Mouse (Mus musculus) lung, postnatal 25 days (tissue): ENCODE measurements at regions not wholly inside any gene's neighbourhood (a gene's known extent, or its start where the extent isn't known, plus 50 kb on each side); places are given as distances from the start of the nearest gene placed in this dataset.

Experiments used
- DNase-seq: peaks from one replicate; pipeline ENCODE4 v3.0.0; 2022; ENCODE audit warnings: low spot score

DNA sequence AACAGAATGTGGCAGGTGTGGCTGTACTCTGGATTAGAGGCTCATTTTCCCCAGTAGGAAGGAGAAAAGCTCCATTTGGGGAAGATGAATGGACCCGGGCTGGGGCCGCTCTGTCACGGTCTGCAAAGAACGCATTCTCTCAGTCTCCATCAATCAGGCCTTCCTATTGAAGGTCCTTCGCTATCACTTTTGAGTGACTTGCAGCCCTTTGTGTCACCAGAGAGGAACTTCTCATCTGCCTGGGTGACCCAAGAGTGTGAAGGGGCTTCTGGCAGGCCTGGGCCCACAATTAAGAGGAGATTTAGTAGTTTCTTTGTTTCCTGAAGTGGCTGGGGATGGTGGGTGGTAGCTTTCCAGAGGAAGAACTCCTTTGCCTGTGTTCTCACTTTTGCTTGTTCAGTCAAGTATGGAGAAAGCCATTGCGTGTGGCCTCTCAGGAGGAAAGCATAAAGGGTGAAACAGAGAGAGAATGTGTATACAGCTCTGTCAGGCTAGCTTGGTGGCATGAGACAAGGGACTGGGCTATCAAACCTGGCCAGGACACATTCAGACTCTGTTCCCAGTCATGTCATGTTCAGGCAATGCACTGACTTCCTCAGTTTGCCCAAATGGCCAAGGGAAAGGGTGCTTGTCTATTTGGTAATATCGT is 1374.2 kb downstream of the Gsdmc2 start:
- DNase-seq = no peak

DNA sequence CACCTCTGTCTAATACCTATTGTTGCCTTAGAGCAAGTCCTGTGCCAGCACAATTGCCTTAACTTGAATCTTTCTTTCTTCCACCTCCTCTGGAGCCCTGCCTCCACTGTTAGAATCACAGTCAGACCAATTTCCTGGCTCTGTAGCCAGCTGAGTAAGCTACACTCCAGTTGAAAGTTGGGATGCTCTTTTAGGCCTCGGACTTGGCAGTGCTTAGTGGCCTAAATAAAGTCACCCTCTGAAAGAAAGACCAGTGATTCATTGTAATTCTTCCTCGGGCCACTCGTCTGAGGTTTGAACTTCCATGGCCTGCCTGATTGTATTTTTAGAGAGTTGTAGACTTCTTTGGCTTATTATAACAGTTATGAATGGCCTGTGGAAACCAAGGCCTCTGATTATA is 1376.9 kb downstream of the Gsdmc2 start:
- no peak for DNase-seq

DNA sequence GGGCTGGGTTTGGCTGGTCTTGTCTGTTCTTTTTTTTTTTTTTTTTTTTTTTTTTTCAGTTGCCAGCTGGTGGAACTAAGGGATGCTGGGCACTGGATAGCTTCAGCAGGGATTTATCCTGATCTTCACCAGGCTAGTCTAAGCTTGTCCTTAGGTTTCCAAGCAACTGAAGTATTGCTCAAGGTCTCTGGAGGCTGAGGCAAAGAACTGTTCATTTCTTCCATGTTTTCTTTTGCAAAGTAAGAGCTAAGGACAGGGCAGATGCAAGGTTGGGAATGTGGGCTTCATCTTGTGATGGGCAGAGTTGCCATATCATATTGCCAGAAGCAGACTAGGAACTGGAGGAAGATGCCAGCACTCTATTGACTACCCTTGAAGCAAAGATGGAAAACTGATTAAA is 1378.1 kb downstream of the Gsdmc2 start:
- DNase-seq = no peak

DNA sequence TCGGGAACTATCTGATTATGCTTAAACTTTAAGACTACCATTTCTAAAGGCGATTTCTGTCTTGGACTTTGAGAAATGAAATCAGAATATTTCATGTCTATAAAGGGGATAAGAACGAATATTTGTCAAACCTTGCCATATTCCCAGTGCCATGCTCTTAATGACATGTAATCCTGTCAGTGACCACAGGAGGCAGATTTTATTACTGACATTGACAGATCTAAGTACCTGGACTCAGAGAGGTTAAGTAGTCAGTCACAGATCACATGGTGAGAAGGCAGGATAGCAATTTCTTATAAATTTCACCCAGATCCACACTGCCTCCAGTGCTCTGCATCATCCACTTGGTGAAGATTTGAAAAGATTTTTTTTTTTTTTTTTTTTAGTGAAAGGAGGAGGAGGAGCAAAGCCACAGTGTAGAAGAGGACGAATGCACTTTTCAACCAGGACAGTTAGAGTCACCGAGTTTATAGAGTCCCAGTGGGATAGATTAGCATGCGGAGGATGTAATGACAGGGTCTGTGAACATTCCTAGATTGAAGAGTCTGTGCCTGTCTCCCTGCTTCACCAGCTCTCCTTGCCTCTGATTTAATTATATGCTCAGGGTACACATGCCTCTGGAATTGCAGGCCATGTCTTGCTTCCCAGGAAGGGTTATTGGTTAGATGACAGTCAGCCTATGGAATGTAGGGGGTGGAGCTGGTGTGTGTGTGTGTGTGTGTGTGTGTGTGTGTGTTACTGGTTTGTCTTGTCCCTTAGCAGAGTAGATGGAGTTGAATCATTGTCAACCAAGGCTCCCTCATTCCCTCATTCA is 1379.7 kb downstream of the Gsdmc2 start:
- DNase-seq = no peak

DNA sequence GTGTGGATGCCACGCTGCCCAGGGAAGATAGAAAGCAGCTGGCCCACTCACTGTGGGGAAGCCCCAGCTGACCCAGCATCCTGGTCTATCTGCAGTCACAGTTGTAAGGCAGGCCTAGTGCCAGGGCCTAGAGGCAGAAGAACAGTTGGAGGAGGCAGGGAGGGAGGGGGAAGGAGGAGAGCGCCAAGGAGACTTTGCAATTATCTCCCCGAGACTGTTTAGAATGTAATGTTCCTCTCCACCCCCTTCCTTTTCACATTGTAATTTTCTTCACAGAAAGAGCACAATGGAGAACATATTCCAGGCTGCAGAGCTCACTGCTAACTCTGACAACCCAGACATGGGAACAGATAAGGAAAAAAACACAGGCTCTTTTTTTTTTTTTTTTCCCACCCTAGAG is 1382.3 kb downstream of the Gsdmc2 start:
- DNase-seq = peak; percentile 4

DNA sequence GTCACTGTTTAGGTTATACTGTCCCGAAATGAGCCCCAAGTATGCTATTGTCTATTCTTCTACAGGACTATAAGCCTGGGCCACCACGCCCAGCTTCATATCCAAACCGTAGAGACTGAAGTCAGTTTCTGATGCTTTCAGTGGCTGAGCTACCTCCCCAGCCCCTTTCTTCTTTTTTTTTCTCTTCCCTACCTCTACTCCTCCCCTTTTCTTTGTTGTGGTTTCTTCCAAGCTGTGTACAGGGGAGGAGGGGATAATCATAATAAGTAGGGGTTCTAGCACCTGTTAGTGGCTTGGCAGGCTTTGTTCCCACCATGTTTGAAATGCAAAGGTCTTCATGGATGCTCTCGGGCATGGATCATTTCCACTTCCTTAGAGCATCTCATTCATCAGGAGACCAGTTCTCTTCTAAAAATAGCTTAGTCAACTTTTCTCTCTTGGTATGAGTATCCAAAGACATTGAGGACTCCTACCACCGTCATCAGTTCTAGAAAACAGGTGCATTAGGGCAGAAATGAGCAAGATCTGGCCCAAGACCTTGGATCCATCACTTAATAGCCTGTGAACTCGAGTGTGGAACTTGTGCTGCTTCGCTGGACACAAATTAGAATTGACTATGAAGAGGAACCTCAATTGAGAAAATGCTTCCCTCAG is 1383.5 kb downstream of the Gsdmc2 start:
- DNase-seq = no peak

DNA sequence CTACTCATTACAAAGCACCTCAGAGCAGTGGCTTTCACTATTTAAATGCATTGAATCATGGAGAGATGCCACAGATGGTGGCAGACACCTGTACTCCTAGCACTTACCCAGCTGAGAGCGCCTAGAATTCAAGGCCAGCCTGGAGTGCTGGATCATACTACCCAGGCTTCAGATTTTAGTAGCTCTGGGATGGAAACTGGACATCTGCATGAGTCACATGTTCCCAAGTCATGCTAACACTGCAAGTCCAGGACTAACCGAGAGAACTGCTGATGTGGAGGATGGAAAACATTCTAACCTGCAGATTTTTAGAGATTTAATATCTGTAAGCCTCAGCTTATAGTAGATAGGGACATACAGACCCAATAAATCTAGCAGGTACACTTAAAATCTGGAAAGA is 1384.3 kb downstream of the Gsdmc2 start:
- DNase-seq = no peak

DNA sequence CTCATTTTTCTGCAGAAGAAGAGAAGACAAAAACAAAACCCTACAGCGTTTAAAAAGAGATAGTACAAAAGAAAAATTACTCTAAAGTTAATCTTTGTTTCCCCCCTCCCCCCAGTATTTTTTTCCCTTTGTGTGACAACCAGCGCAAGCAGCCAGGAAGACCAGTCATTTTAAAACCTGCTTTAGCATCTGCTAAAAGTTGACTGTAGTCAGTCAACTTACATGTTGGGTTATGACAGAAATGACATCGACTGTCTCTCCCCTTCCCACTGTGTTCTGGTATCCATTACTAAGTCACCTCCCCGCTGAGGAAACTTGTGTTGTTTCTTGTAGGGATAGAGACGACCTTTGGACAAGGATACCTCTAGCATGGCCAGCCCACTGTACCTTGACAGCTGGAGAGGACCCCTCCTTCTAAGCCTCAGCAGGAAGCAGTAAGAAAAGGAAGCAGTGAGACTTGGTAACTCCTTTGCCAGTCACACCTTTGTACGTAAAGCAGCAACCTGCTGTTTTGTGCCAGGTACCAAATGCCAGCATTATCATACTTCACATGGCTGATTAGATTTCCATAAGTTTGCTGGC is 1384.9 kb downstream of the Gsdmc2 start:
- no peak for DNase-seq

DNA sequence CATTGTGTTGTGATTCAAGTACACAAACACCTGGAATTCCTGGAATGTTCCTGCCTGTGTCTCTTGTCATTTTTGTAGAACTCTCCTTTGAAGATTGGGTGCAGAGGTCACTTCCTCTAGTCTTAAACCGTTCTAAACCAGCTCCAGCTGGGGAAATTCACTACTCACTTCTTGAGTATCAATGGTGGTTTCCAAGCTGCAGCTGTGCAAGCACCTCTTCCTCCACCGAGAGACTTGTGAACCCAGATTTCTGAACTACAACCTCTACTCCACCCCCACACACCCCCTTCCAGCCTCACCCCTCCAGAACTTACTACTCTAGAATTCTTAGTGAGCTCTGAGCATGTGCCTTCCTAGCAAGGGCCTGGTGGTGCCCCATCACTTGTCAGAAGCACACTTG is 1387.0 kb downstream of the Gsdmc2 start:
- no peak for DNase-seq

DNA sequence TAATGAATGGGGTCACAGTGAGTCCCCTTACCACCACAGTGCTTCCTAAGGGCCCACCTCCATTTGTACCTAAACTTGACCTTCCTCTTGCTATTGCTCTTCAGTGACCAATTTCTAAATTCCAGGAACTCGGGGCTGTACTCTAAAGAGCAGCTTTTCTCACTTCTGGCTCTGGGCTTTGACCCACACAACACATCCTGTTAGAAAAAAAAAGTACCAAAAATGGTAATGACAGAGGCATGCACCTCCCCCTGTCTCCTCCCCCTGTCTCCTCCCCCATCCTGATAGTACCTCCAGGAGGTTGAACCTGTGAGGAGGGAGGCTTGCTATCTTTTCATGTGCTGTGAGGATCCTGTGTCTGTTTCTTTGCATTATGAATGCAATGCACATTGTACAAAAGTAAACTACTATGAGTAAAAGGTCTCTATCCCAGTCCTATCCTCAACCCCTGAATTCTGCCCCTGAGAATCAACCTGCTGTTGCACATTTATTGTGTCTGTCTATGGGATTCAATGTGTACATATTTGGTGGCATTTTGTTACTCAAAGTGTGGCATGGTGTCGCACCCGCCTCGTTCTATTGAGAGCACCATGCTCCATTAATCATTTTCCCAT is 1387.8 kb downstream of the Gsdmc2 start:
- DNase-seq = peak; percentile 3

DNA sequence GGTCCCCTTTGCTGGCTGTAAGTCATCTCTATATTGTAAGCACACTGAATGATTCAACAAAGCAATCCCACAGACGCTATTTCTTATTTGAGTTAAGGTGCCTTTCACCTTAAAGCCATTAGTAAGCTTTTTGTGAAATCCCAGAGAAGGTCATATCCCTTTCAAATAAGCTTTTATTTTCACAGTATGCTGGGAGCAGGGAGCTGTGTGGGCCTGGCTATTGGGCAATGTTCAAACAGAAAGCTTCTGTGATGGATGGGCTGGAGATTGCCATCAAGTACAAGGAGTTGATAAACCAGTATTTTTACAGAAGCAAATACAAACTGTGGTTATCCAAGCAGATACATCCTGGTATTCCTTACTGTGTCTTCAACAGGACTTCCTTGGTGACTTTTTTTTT is 1389.0 kb downstream of the Gsdmc2 start:
- DNase-seq = no peak

DNA sequence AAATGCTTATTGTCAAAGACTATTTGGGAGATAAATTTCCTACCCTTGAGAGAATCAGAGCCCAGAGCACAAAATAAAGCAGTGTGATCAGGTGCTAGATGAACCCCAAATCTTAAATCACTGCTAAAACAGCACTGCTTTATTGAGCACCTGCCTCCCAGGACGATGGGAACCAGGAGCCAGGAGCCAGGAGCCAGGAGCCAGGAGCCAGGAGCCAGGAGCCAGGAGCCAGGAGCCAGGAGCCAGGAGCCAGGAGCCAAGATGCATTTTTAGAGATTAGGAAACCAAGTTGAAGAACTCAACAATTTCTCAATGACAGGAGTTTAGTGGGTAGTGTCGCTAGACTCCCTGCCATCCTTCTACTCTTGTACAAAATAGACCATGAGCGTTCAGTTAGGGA is 1396.9 kb downstream of the Gsdmc2 start:
- no peak for DNase-seq

DNA sequence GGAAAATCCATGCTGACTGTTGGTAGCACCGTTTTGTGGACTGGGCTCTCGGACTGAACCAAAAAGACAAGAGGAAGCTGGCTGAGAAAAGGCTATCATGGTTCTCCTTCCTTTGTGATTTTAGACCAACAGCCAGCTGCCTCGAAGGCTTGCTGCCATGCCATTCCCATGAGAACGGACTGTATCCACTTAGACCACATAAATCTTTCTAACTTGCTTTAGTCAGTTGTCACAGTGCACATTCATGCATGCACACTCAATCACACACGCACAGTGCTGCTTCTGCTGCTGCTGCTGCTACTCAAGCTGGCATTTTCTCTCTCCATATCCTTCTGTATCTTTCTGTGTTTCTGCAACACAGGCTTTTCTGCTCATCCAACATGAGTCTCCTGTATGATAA is 1405.8 kb downstream of the Gsdmc2 start:
- DNase-seq = no peak

DNA sequence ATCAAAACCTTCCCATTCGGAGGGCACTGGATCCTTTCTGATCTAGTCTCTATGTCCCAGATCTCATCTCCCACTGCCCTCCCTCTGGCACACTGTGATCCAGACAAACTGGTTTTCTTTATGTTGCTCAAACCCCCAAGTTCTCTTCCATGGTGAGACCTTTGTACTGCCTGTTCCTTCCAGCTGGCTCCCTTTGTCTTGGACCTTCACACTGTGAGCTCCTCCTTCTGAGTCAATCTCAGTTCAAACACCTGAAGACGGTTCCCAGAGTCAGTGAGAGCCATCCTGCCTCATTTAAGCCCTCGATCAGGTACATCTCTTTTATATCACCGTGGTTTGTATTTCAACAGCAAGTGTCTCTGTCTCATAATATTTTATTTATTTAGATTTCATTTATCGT is 1408.3 kb downstream of the Gsdmc2 start:
- no peak for DNase-seq

DNA sequence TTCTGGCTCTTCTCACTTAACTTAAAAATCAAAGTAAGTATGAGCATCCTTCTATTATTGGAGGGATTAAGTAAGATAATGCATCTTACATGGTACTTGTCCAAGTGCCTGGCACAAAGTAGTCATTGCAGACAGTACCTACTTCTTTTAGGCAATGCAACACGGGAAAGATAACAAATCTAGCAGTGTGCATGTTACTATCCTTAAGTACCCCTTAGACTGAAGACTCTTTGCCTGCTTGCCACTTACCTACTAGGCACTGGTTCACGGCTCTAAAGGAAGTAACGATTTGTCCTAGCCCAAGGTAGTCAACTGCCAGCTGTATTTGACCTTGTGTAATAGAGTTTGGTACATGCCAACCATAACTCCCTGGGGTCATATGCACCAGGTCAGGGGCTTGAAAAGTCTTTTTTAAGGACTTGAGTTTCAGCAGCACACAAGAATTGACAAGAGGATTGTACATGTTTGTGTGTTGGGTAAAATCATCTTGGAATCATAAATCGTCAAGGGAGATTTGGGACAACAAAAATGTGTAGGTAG is 1409.8 kb downstream of the Gsdmc2 start:
- DNase-seq = no peak

DNA sequence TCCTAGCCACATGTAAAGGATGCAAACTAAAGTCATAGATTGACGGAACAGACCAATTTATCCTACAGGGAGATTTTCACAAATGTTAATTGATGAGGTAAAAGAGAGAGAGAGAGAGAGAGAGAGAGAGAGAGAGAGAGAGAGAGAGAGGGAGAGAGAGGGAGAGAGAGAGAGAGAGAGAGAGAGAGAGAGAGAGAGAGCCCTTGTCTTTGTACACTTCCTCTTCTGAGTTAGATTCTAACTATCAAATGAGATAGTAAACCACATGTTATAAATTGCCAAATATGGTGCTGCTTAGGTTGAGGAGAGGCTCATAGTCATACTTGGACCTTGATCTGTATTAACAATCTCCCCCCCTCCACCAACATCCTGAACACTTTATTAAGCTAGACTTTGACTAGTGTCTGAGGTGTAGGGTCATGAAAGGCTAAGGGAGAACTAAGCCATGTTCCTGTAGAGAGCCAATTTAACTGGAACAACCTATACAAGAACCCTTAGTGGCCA is 1412.2 kb downstream of the Gsdmc2 start:
- no peak for DNase-seq

DNA sequence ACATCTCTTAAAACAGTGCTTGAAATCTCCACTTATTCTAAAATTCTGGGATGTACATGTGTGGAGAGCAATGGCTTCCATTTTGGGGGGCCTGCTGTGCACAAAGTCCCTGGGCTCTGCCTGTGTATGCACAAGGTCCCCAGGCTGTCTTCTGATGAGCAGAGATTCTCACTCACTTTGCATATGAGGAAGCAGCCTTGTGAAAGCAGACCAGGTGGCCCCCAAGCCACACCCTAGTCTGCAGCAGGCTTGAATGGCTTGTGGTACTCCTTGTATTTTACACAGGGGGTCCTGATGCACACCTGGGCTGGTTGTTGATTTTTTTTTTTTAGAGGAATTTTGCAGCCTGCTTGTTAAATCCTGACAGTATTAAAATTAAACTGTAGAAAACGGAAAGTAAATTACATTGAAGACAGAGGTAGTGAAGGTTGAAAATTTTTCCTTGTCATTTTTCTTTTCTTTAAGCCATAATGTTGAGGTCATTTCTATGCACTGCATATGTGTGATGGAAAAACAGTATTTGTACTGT is 1413.8 kb downstream of the Gsdmc2 start:
- DNase-seq = no peak

DNA sequence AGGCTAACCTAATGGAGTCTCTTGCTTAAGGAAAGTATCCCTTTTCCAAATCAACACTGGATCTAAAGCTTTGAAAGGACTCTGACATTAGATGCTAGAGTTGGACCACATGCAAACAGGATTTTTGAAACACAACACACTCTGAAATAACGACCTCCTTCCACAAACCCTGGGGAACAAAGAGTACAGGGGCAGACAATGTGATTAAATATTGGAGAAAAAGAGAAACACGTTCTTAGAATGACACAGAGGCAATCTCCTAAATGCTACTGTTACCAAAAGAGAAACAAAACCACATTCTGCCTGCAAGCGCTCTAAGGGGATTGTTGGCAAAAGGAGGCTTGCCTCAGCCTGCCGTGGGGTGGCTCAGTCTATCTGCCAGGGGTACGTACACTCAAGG is 1422.0 kb downstream of the Gsdmc2 start:
- no peak for DNase-seq

DNA sequence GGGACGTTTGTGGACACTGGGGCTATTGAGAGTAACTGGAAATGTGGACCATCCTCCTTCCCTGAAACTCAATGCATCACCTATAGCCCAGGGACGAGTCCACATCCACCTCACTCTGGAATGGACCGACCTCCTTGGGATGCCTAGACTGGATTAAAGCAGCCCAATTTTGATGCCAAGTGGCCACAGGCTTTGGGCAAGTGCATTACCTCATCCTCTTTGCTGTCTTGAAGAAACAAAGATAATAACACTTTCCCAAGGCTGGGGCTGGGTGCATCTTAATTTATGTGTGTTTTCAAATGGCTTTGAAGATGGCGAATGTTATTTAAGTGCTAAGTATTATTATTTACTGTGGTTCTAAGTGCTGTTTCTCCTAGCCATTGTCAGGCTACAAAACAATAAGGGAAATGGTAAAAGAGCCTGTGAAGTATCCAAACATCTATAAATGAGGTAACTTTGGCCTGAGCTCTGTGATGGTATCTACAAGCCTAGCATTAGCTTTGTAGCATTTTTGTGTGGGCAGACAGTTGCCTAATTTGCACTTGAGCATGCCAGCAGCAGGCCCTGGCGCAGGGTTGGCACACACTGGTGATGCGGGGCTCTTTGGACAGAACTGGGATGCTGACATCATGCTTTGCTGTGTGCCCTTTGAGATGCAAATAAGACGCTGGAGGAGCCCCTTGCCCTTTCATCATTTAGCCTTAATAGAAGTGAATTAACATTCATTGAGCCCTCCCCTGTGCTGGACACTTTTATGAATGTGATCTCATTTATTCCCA is 1423.7 kb downstream of the Gsdmc2 start:
- DNase-seq = no peak

DNA sequence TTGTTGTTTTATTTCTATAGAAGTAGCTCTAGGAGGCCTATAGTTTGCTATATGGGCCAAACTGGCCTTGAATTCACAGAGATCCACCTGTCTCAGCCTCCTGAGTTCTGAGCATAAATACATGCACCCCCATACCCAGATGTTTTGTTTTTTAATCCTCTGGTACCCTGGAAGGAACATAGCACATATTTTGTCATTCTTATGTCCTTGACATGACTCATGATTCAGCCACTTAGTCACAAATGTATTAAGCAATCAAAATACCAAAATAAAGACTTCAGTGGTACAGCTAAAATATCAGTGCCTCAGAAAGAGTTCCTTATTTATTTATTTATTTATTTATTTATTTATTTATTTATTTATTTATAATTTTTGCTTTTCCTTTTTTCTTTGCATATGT is 1428.3 kb downstream of the Gsdmc2 start:
- no peak for DNase-seq

DNA sequence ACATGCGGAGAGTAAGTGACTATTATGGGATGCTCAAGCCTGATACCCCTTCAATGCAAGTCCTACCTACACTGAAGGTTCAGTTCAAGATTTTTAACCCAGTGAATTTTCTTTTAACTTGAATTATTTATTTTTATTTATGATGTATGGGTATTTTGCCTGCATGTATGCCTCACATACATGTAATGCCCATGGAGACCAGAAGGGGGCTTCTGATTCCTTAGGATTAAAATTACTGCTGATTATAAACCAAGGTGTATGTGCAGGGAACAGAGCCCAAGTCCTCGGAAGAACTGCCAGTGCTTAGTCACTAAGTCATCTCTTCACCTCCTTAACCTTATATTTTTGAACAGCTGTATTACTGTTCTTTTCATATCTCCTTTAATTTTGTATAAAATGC is 1431.3 kb downstream of the Gsdmc2 start:
- no peak for DNase-seq
